Mouse (Mus musculus): ENCODE measurements around the gene Lmbr1l. TPM values are rescaled to one million over a fixed set of nuclear protein-coding genes. Genes with fewer than 3 reads are reported as not detected.

Gene Lmbr1l
- total and polyA plus RNA-seq, 3 experiments = 23.4 to 30.4 (median 27.9) TPM

DNA sequence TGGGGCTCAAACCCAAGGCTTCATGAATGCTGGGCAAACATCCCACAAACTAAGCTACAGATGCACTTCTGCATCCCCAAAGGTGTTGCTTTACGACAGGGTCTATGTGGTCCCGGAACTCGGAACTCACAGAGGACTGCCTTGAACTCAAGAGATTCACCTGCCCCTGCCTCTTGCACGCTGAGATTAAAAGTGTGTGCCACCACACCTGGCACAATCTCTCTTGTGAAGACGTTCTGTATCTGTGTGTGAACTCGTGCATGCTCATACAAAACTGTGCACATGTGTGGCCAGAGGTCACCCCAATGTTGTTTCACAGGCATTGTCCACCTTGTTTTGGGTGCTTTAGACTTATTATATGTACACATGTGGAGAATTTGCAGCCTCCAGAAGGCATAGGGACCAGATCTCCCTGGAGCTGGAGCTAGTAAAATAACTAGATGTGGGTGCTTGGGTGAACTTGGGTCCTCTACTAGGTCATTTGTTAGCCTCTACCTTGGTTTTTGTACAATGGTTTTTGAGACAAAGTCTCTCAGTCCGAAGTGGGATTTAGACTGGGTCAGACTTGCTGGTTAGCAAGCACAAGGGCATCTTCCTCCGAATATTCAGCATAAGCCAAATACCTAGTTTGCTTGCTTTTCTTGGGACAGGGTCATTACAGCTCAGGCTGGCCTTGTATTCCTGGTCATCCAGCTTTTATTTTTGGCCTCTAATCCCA is 12.1 kb upstream of the Lmbr1l start:
- H3K79me2 ChIP-seq (replicated peaks; ENCODE audit: control insufficient read depth, extremely low read depth, insufficient read depth, poor library complexity, severe bottlenecking) = peaks cover 10% of the 10 kb centered on the region
- H3K27me3 ChIP-seq (replicated peaks) = no peaks in the 10 kb centered on the region
- dilution Hi-C loops (cut with MboI; ENCODE audit: extremely low pct_ligation_motif_present, extremely low pct_unique_long_range_greater_than_20kb, low sequenced_read_pairs) (no loop called here), in situ Hi-C loops (cut with MboI; ENCODE audit: low pct_ligation_motif_present, low pct_unique_long_range_greater_than_20kb, low sequenced_read_pairs) (loop anchor here (10.0 to 25.0 kb wide), 3 partner anchors 65 to 1343 kb away; no protein-coding TSS in a partner anchor)
- H3K4me1 ChIP-seq (ENCODE audit: control insufficient read depth in 1 of 2, insufficient read depth in 2 of 2) = peaks cover 2 to 28% of the 10 kb centered on the region in 2 experiments
- H3K9me3 ChIP-seq (replicated peaks; ENCODE audit: low read length) = peaks cover 3% of the 10 kb centered on the region
- H3K36me3 ChIP-seq (replicated peaks in 1 of 2; ENCODE audit: control insufficient read depth in 1 of 2, insufficient read depth in 1 of 2, low read length in 1 of 2) = peaks cover 15 to 26% of the 10 kb centered on the region in 2 experiments
- 0 out of 2 replicates have a peak overlapping the region, but pooled peaks have one; percentile 10 for H3K27ac ChIP-seq (ENCODE audit: insufficient read depth, low read depth)
- H3K4me3 ChIP-seq (replicated peaks in 1 of 3; ENCODE audit: low read depth in 2 of 3, low read length in 2 of 3, poor library complexity in 1 of 3) = no peak overlapping the region
- DNase-seq (ENCODE audit: extremely low read depth) = peak; percentile 58
- no peak overlapping the region for H3K4me2 ChIP-seq (ENCODE audit: insufficient read depth, low read depth, poor library complexity, severe bottlenecking)
- H3K9ac ChIP-seq (ENCODE audit: insufficient read depth, low read depth) = no peak overlapping the region
- TF ChIP-seq GABPA (IDR thresholded peaks at IDR 0.05; ENCODE audit: insufficient replicate concordance, low read depth, low read length) (no peak), MEF2A (IDR thresholded peaks at IDR 0.05; ENCODE audit: borderline replicate concordance, low read depth, low read length) (no peak), RCOR1 (conservative IDR thresholded peaks at IDR 0.05; ENCODE audit: low read depth, low read length) (peak; percentile 42), USF2 (conservative IDR thresholded peaks at IDR 0.05; ENCODE audit: low read depth, low read length) (no peak), USF1 (IDR thresholded peaks at IDR 0.05; ENCODE audit: low read depth, low read length) (no peak), JUND (conservative IDR thresholded peaks at IDR 0.05; ENCODE audit: low read depth, low read length) (no peak), MXI1 (IDR thresholded peaks at IDR 0.05; ENCODE audit: low read depth, low read length) (peak; percentile 34; the same call in 1 of the 2 replicates), RAD21 (IDR thresholded peaks at IDR 0.05; ENCODE audit: low read depth, low read length) (no peak), BHLHE40 (IDR thresholded peaks at IDR 0.05; ENCODE audit: low read depth, low read length) (peak; percentile 30; the same call in 1 of the 2 replicates), E2F4 (IDR thresholded peaks at IDR 0.05; ENCODE audit: insufficient replicate concordance, low read depth, low read length) (no peak), ZMIZ1 (IDR thresholded peaks at IDR 0.05; ENCODE audit: low read depth, low read length) (peak; percentile 92), ZC3H11A (IDR thresholded peaks at IDR 0.05; ENCODE audit: low read depth, low read length) (no peak), MYC (IDR thresholded peaks at IDR 0.05; ENCODE audit: low read depth, low read length) (no peak), SMC3 (IDR thresholded peaks at IDR 0.05; ENCODE audit: low read depth, low read length) (no peak; the same call in 1 of the 2 replicates), MAFK (IDR thresholded peaks at IDR 0.05; ENCODE audit: insufficient replicate concordance, low read length) (no peak), CHD1 (IDR thresholded peaks at IDR 0.05; ENCODE audit: low read depth, low read length) (no peak), UBTF (IDR thresholded peaks at IDR 0.05; ENCODE audit: low read depth, low read length) (no peak), HCFC1 (IDR thresholded peaks at IDR 0.05; ENCODE audit: low read depth, low read length) (no peak), POLR2A (IDR thresholded peaks at IDR 0.05; ENCODE audit: low read depth, low read length) (peak; percentile 61), PAX5 (IDR thresholded peaks at IDR 0.05; ENCODE audit: low read length) (no peak), ZKSCAN1 (IDR thresholded peaks at IDR 0.05; ENCODE audit: borderline replicate concordance, low read depth, low read length) (no peak), IRF4 (IDR thresholded peaks at IDR 0.05; ENCODE audit: low read depth, low read length) (no peak), NRF1 (IDR thresholded peaks at IDR 0.05; ENCODE audit: low read depth, low read length) (no peak), POLR2AphosphoS2 (IDR thresholded peaks at IDR 0.05; ENCODE audit: low read depth, low read length) (peak; percentile 99), CHD2 (IDR thresholded peaks at IDR 0.05; ENCODE audit: low read length) (peak; percentile 76), TBP (conservative IDR thresholded peaks at IDR 0.05; ENCODE audit: low read depth, low read length) (no peak), ETS1 (conservative IDR thresholded peaks at IDR 0.05; ENCODE audit: low read depth, low read length) (no peak), MAX (IDR thresholded peaks at IDR 0.05; ENCODE audit: low read length) (no peak), MAZ (IDR thresholded peaks at IDR 0.05; ENCODE audit: low read depth, low read length) (no peak), CTCF (conservative IDR thresholded peaks at IDR 0.05 in 1 of 2, IDR thresholded peaks at IDR 0.05 in 1 of 2; ENCODE audit: low read depth in 2 of 2, low read length in 2 of 2) (no peak), SIN3A (IDR thresholded peaks at IDR 0.05; ENCODE audit: low read length) (no peak; the same call in 1 of the 2 replicates), JUN (IDR thresholded peaks at IDR 0.05; ENCODE audit: insufficient read depth, low read depth, low read length) (no peak), KAT2A (IDR thresholded peaks at IDR 0.05; ENCODE audit: insufficient replicate concordance, low read length) (0 out of 2 replicates have a peak, but pooled peaks have one; percentile 13), EP300 (IDR thresholded peaks at IDR 0.05; ENCODE audit: low read length) (no peak), ZNF384 (IDR thresholded peaks at IDR 0.05; ENCODE audit: low read depth, low read length) (no peak), ELF1 (IDR thresholded peaks at IDR 0.05; ENCODE audit: low read depth, low read length) (peak; percentile 30; the same call in 1 of the 2 replicates), TCF12 (IDR thresholded peaks at IDR 0.05; ENCODE audit: low read depth, low read length) (0 out of 2 replicates have a peak, but pooled peaks have one; percentile 24), NELFE (IDR thresholded peaks at IDR 0.05; ENCODE audit: low read depth, low read length) (peak; percentile 15; the same call in 1 of the 2 replicates)

Measured in CH12.LX (cell line).